Mouse (Mus musculus) testis, adult 2 months (tissue): ENCODE data around the gene Pdzd7.

Source experiments
- CTCF ChIP-seq: fragments of 200-500 bp; IDR thresholded peaks from 2 replicates; pipeline ENCODE4 v1.5.1; 2012; ENCODE audit warnings: low read depth, mild to moderate bottlenecking, inconsistent platforms, low read length, moderate library complexity; ENCODE audit not compliant: control insufficient read depth, insufficient read depth, insufficient replicate concordance
- POLR2A ChIP-seq: fragments of 200-500 bp; IDR thresholded peaks from 2 replicates; pipeline ENCODE4 v1.6.1; 2012; ENCODE audit warnings: low read depth, mild to moderate bottlenecking, inconsistent platforms, low read length, moderate library complexity; ENCODE audit not compliant: control insufficient read depth

- TF ChIP-seq POLR2A = no peak
- TF ChIP-seq CTCF = no peak
Measured at GRCm38 (mm10) chr19:44992246-44992645, 53.3 kb downstream of the Pdzd7 start.
